Mouse (Mus musculus) forebrain, postnatal 0 days (tissue): ENCODE data around the gene Fam229a. TPM values are rescaled to one million over a fixed set of nuclear protein-coding genes. Genes with fewer than 3 reads are reported as not detected.

Experiments
- ATAC-seq: fragments of 200-750 bp; cut with Nextera tagmentation; 2 replicates; pipeline ENCODE4 v1.8.0; 2017; ENCODE audit warnings: mild to moderate bottlenecking, moderate library complexity
- DNase-seq: peaks from one replicate; pipeline ENCODE4 v3.0.0-alpha.2; 2015
- H3K27ac ChIP-seq: fragments of 300-500 bp; sonication (generic); 2 replicates; pipeline ENCODE4 v1.5.1; 2014; ENCODE audit warnings: low read depth, mild to moderate bottlenecking, antibody characterized with exemption, low read length, moderate library complexity, mixed read lengths
- H3K27me3 ChIP-seq: fragments of 300-500 bp; sonication (generic); 2 replicates; pipeline ENCODE4 v1.6.1; 2014; ENCODE audit warnings: mild to moderate bottlenecking, low read length, mixed read lengths; ENCODE audit not compliant: insufficient read depth
- H3K36me3 ChIP-seq: fragments of 300-500 bp; sonication (generic); 2 replicates; pipeline ENCODE4 v1.6.1; 2014; ENCODE audit warnings: mild to moderate bottlenecking, moderate library complexity; ENCODE audit not compliant: insufficient read depth
- H3K4me1 ChIP-seq: fragments of 300-500 bp; sonication (generic); 2 replicates; pipeline ENCODE4 v1.6.1; 2014; ENCODE audit warnings: antibody characterized with exemption; ENCODE audit not compliant: insufficient read depth
- H3K4me2 ChIP-seq: fragments of 300-500 bp; sonication (generic); 2 replicates; pipeline ENCODE4 v1.6.1; 2014; ENCODE audit warnings: low read depth, mild to moderate bottlenecking, moderate library complexity
- H3K4me3 ChIP-seq: fragments of 300-500 bp; sonication (generic); 2 replicates; pipeline ENCODE4 v1.5.1; 2014; ENCODE audit warnings: low read depth, low read length, mixed read lengths
- H3K9ac ChIP-seq: fragments of 300-500 bp; sonication (generic); 2 replicates; pipeline ENCODE4 v1.6.1; 2014; ENCODE audit warnings: mild to moderate bottlenecking
- H3K9me3 ChIP-seq: fragments of 300-500 bp; sonication (generic); 2 replicates; pipeline ENCODE4 v1.6.1; 2016; ENCODE audit warnings: low read length
- CTCF ChIP-seq: sonication (generic); IDR thresholded peaks from 2 replicates; pipeline ENCODE4 v1.5.1; 2016; ENCODE audit warnings: antibody characterized with exemption, control low read depth, low read depth
- WGBS: fragments of 180-500 bp; shearing (Covaris S2); extraction: QIAGEN DNeasy Blood & Tissue Kit; methylation state at CpG from one replicate; pipeline ENCODE4 v1.1.7; 2014; 5-methylcytosine and 5-hydroxymethylcytosine counted together
- polyA plus RNA-seq: library from polyadenylated mRNA; unstranded; fragments of >200 nt; fragmentation: Nextera tagmentation; extraction: Ambion mirVana; gene quantifications from 2 replicates; pipeline ENCODE4 v1.2.1, GENCODE M21; 2015
- total RNA-seq: library from RNA; depleted of rRNA; stranded (reverse); fragments of >200 nt; gene quantifications from 2 replicates; pipeline ENCODE4 v1.2.3, GENCODE M21; 2014

Fam229a gene
- total and polyA plus RNA-seq, 2 experiments from 2014 or later = 1.7 to 1.8 TPM

DNA sequence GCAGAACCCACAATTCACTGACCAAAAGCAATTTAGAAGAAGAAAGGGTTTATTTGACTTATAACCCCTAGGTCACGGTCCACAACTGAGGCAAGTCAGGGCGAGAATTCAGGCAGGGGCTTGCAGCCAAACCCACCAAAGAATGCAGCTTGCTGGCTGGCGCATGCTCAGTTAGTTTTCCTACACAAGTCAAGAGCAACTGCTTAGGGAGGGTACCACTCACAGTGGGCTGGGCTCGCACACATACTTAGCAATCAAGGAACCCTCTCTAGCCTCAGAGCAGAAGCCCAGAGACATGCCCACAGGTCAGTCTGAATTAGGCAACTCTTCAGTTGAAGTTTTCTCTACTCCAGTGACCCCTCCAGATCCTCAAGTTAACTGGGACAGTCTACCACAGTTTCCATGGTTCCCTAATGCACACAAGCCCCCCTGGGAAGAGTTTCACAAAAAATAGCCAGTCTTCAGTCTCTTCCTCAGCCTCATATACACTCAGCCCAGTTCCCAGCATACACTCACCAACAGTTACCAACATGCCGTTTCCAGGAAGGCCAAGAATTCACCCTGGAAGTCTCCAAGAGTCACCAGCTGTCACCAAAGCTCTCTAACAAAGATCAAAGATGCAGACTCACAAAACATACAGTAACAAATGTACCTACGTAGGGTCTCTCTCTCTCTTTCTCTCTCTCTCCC, 19.9 kb downstream of the Fam229a start:
- Histone ChIP-seq H3K9ac (no peak overlapping the region), H3K4me1 (no peaks in the 10 kb centered on the region), H3K9me3 (no peaks in the 10 kb centered on the region), H3K27me3 (no peaks in the 10 kb centered on the region), H3K27ac (no peak overlapping the region), H3K36me3 (no peaks in the 10 kb centered on the region), H3K4me3 (no peak overlapping the region), H3K4me2 (no peak overlapping the region)
- no peak for TF ChIP-seq CTCF
- DNase-seq (no peak), ATAC-seq (no peak)
- WGBS = 37% methylated on average over 6 of the region's 6 CpGs

DNA sequence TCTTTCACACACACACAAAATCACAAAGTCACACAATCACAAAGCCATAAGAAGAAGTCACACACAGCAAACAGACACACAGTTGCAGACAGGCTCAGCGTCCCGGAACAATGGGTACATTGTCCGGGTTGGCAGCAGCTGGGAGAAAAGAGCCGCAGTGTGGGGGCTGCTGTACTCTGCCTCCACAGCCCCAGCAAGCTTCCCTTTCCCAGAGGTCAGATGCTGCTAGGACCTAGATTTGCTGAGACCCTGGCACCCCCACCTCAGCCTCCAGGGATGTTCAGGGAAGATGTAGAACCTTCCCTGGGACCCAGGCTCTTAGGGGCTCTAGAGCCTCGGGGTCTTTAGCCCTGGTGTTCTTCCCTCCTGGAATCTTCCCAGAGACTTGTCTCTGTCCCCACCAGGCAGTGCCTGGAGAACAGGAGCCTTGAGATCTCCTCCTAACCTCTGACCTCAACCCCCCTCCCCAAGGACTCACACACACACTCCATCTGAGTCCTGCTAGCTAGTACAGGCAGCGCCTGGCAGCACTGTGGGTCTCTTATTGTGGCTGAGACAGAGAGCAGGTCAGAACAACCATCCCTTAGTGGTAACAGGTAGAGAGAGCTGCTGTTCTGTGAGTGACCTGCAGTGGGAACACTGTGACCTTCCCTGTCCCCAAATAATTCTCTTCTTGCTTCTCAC, 20.6 kb downstream of the Fam229a start:
- 21% methylated on average over 6 of the region's 6 CpGs for WGBS
- Histone ChIP-seq H3K4me3 (no peak overlapping the region), H3K4me1 (no peaks in the 10 kb centered on the region), H3K36me3 (peaks cover 1% of the 10 kb centered on the region), H3K27me3 (no peaks in the 10 kb centered on the region), H3K9me3 (no peaks in the 10 kb centered on the region), H3K4me2 (no peak overlapping the region), H3K27ac (no peak overlapping the region), H3K9ac (no peak overlapping the region)
- no peak for TF ChIP-seq CTCF
- ATAC-seq (no peak), DNase-seq (no peak)

DNA sequence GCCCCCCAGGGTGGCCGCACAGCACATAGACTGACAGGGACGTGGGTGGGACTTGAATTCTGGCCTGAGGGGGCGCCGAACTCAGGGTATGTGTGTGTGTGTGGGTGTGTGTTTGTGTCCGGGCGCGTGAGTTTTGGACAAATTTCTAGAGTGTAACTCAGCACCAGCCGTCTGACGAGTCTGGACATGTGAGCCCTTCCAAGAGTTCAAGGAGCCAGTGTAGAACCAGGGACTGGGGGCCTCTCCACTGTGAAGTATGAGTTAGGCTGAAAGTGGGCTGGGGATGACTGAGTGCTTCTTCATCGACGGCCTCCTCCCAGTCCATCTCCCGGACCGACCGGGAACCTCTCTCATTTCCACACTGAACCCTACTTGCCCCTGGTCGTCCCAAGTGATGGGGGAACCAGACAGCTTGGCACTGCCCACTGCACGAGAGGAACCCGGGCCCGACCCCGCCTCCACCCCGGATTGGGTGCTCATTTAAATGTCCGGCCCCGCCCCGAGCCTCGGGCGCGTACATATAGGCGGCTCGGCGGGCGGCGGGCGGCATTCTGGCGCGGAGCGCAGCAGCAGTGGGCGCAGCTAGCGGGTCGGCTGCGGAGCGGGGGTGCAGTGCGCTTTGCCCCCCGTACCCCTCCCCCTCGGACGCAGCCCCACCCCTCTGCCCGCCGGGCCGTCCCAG, 22.2 kb downstream of the Fam229a start, which contains the start of gene Marcksl1:
TSS of gene Marcksl1 (plus strand) at position 496 of the 682 bp plus-strand sequence.
- Histone ChIP-seq H3K9me3 (no peaks in the 10 kb centered on the region), H3K27me3 (no peaks in the 10 kb centered on the region), H3K4me2 (peak within 1 kb of the TSS; percentile 71), H3K9ac (peak within 1 kb of the TSS; percentile 100), H3K27ac (peak within 1 kb of the TSS; percentile 98), H3K4me1 (no peaks in the 10 kb centered on the region), H3K36me3 (peaks cover 14% of the 10 kb centered on the region), H3K4me3 (peak within 1 kb of the TSS; percentile 100)
- 5% methylated on average over 45 of the region's 47 CpGs for whole genome bisulfite sequencing
- ATAC-seq = peak; percentile 88
- DNase-seq = peak; percentile 93
- 0 out of 2 replicates have a peak, but pooled peaks have one; percentile 2 for TF ChIP-seq CTCF

DNA sequence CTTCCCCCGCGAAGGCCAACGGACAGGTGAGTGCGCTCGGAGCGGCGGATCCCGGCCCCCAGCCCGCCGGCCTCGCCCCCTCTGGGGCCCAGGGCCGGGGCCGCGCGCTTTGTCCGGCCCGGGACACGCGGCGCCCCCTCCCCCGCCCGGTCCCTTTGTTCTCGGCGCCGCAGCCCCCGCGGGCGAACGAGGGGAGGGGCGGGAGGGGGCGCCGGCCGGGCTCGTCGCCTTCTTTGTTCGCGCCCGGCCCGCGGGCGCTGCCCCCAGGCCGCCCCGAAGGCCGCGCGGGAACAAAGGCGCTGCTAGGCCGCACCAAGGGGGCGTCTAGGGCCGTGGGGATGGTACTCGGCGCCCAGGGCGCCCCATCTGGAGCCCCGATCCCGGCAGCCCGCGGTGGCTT, 22.9 kb downstream of the Fam229a start:
- 8% methylated on average over 46 of the region's 57 CpGs for WGBS
- H3K27ac ChIP-seq = peak overlapping the region; percentile 98
- H3K9ac ChIP-seq = peak overlapping the region; percentile 100
- no peaks in the 10 kb centered on the region for H3K27me3 ChIP-seq
- H3K4me3 ChIP-seq = peak overlapping the region; percentile 100
- H3K36me3 ChIP-seq = peaks cover 20% of the 10 kb centered on the region
- peak overlapping the region; percentile 71 for H3K4me2 ChIP-seq
- no peak for TF ChIP-seq CTCF
- H3K4me1 ChIP-seq = no peaks in the 10 kb centered on the region
- H3K9me3 ChIP-seq = no peaks in the 10 kb centered on the region
- no peak for DNase-seq
- ATAC-seq = peak; percentile 49

DNA sequence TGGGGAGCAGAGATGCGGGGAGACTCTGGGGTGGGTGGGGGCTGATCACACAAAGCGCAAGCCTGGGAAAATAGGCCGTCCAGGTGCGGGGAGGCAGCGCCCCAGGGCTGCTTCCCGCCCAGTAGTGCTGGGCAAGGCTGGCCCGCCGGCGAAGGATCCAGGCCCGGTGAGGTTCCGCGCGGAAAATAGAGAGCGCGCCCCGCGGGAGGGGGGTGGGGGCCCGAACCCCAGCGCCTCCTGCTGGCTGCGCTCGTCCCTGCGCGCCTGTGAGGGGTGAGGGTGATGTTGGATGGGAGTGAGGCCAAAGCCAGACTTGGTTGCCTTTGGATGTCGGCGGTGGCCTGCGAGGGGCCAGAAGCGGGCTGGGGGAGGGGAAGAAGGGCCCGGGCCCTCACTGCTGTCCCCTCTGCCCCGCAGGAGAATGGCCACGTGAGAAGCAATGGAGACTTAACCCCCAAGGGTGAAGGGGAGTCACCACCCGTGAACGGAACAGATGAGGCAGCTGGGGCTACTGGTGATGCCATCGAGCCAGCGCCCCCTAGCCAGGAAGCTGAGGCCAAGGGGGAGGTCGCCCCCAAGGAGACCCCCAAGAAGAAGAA, 23.4 kb downstream of the Fam229a start:
- WGBS = under 1% methylated on average over 32 of the region's 35 CpGs
- peak overlapping the region; percentile 100 for H3K4me3 ChIP-seq
- DNase-seq (peak; percentile 88), ATAC-seq (peak; percentile 80)
- H3K9ac ChIP-seq = peak overlapping the region; percentile 100
- peak overlapping the region; percentile 98 for H3K27ac ChIP-seq
- no peaks in the 10 kb centered on the region for H3K4me1 ChIP-seq
- H3K9me3 ChIP-seq = no peaks in the 10 kb centered on the region
- peak overlapping the region; percentile 71 for H3K4me2 ChIP-seq
- no peaks in the 10 kb centered on the region for H3K27me3 ChIP-seq
- peaks cover 20% of the 10 kb centered on the region for H3K36me3 ChIP-seq
- peak; percentile 91 for TF ChIP-seq CTCF

DNA sequence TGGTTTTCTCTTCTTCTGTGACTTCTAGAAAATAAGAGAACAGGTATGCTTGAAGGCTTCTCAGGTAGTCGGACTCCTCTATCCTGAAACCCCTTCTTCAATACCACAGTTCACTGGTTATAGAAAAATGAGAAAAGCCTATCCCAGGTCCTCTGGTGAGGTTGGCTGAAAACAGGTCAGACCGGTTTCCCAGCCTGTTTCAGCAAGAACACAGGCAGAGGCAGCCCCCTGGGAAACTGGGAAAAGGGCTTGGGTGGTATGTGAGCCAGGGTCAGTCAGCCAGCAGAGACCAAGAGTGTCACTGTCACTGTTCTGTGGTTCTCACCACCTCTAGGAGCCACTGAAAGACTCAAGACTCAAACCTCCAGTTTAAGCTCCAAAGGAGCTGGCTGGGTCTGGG, 25.9 kb downstream of the Fam229a start:
- H3K9ac ChIP-seq = no peak overlapping the region
- H3K4me2 ChIP-seq = no peak overlapping the region
- H3K36me3 ChIP-seq = peaks cover 35% of the 10 kb centered on the region
- TF ChIP-seq CTCF = no peak
- no peaks in the 10 kb centered on the region for H3K4me1 ChIP-seq
- no peaks in the 10 kb centered on the region for H3K27me3 ChIP-seq
- no peaks in the 10 kb centered on the region for H3K9me3 ChIP-seq
- ATAC-seq = no peak
- WGBS = 62% methylated on average over 2 of the region's 2 CpGs
- no peak overlapping the region for H3K27ac ChIP-seq
- DNase-seq = no peak
- H3K4me3 ChIP-seq = no peak overlapping the region
